Mouse (Mus musculus): ENCODE data around the gene Sv2c. TPM values are rescaled to one million over a fixed set of nuclear protein-coding genes. Genes with fewer than 3 reads are reported as not detected.

Gene Sv2c
- polyA plus RNA-seq, 1 experiment from 2014 or later, result 26.8 TPM

DNA sequence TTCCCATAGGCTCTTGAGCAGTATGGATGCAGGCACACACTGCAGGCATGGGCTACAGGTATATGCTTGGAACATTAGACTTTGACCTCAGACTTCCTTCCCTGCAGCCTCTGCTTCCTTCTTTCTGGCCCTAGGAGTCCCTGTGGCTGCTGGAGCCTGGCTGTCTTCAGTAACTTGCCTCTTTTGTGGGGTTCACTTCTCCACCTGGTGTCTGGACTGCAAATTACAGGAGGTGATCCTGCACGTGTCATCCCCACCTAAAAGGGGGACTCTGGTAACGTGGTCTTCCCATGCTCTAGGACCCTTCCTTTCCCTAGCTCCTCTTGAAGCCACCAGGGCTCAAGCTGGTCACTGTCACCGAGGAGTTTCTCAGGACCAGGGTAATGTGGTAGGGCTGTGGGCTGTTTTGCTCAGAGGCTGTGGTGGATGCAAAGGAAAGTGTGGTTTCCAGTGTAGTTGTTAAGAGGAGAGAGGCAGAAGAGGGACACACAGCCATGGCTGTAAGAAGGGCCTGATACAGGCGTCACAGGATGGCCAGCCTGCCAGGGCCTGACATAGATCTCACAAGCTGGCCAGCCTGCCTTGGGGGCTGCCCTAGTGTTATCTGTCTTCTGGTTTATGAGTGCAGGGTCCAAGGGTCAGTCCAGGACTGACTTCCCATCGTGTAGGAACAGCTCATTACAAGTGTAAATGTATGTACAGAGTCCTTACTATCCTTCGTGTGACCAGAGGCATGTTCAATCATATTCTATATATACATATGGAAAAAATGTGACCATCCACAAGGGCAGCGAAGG lies 181.1 kb downstream of the Sv2c start:
- peaks cover 6% of the 10 kb centered on the region for H3K4me1 ChIP-seq (replicated peaks)
- no peaks in the 10 kb centered on the region for H3K36me3 ChIP-seq
- H3K9me3 ChIP-seq, result no peaks in the 10 kb centered on the region
- no peak overlapping the region for H3K27ac ChIP-seq (replicated peaks)
- no peak overlapping the region for H3K4me3 ChIP-seq
- 68% methylated on average over 7 of the region's 7 CpGs for WGBS
- no peak for ATAC-seq (ENCODE audit: low read depth)
- no peak overlapping the region for H3K9ac ChIP-seq
- H3K27me3 ChIP-seq, result no peaks in the 10 kb centered on the region
- H3K4me2 ChIP-seq, result no peak overlapping the region

DNA sequence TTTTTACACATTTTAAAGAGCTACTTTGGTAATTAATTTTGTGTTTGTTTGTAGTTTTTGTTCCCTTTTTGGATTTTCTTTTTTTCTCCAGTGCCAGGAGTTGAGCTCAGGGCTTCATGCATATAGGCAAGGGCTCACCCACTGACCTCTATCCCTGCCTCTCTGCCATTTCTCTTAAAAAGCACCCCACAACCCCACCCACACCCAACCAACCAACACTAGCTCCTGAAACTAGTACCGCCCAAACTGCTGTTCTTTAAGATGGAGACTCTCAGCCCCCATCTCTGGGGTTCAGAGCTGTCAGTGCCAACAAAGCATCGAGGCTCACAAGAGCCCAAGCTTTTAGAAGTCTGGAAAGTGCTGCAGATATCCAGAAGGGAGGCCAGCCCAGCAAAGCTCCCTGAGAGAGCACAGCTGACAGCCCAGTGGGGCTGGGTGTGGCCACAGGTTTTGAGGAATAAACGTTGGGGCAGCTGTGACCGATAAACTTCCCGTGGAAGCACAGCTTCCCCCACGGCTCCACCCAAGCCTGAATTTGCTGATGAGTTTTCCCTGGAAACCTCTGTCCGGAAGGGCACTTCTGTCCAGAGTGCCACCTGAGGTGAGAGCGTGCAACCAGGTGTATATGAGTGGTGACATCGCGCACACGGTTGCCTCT lies 181.8 kb downstream of the Sv2c start:
- no peaks in the 10 kb centered on the region for H3K9me3 ChIP-seq
- H3K9ac ChIP-seq, result no peak overlapping the region
- no peak for ATAC-seq (ENCODE audit: low read depth)

DNA sequence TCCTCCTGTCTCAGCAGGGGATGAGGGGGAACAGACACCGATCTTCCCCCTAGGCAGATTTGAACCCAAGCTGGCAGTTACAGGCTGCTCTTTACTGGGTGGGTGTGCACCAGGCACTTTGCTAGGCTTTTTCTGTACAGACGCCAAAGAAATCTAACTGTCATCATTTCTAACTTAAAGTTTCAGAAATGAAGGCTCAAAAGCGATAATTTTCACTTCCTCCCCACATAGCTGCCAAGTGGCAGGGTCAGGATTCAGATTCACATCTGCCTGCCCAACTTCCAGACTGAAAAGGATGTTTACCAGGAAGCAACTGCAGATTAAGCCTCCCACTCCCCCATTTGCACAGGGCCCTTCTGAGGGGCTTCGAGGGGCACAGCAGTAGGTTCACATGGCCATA lies 183.0 kb downstream of the Sv2c start:
- WGBS, result 78% methylated on average over 4 of the region's 4 CpGs
- Histone ChIP-seq H3K4me1 (replicated peaks) (peaks cover 6% of the 10 kb centered on the region), H3K27ac (replicated peaks) (no peak overlapping the region), H3K9ac (no peak overlapping the region), H3K9me3 (no peaks in the 10 kb centered on the region), H3K36me3 (no peaks in the 10 kb centered on the region), H3K27me3 (no peaks in the 10 kb centered on the region), H3K4me3 (no peak overlapping the region), H3K4me2 (no peak overlapping the region)
- ATAC-seq (ENCODE audit: low read depth), result no peak

More for the DNA sequence above, 181.8 kb downstream of the Sv2c start:
- no peak overlapping the region for H3K27ac ChIP-seq (replicated peaks)
- H3K4me1 ChIP-seq (replicated peaks), result peaks cover 6% of the 10 kb centered on the region
- H3K4me3 ChIP-seq, result no peak overlapping the region
- H3K4me2 ChIP-seq, result no peak overlapping the region
- H3K36me3 ChIP-seq, result no peaks in the 10 kb centered on the region
- H3K27me3 ChIP-seq, result no peaks in the 10 kb centered on the region
- WGBS, result 84% methylated on average over 11 of the region's 11 CpGs

DNA sequence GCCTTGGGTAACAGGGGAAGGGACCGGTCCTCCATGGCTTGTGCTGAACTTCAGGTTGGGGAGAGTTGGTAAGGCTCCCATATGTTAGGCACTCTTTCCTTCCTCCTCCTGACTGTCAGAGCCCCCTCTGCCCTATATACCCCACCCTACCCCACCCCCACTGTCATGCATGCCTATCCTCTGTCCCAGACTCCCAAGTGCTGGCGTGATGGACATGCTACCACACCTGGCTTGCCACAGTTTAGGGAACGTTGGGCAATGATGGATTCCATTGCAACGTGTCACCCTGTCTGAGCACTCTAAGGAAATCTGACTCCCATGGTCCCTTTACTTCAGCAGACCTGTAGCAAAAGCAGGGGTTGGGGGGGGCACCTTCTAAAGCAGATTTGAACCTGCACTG lies 183.6 kb downstream of the Sv2c start:
- no peak overlapping the region for H3K27ac ChIP-seq (replicated peaks)
- H3K4me3 ChIP-seq, result no peak overlapping the region
- H3K36me3 ChIP-seq, result no peaks in the 10 kb centered on the region
- H3K9me3 ChIP-seq, result no peaks in the 10 kb centered on the region
- H3K4me2 ChIP-seq, result no peak overlapping the region
- WGBS, result 92% methylated on average over 4 of the region's 4 CpGs
- H3K27me3 ChIP-seq, result no peaks in the 10 kb centered on the region
- H3K4me1 ChIP-seq (replicated peaks), result peaks cover 5% of the 10 kb centered on the region
- no peak for ATAC-seq (ENCODE audit: low read depth)
- H3K9ac ChIP-seq, result no peak overlapping the region

DNA sequence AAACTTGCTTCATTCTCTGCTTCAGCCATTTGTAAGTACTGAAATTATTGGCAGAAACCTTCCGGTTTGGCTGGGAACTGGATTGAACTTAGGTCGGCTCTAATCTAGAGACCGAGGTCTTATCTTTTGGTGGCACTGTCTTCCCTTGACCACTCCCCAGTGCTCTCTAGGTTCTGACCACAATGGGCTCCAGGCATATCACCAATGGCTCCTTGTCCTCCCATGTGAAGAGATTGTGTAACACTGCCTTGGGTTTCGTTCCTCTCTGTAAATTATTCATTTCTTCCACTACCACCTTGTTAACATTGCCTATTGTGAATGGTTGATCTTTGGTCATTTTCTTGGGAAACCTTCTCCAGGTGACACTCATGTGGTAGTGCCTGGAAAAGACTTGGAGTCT lies 184.0 kb downstream of the Sv2c start:
- no peak for ATAC-seq (ENCODE audit: low read depth)
- Histone ChIP-seq H3K4me3 (no peak overlapping the region), H3K36me3 (no peaks in the 10 kb centered on the region), H3K27me3 (no peaks in the 10 kb centered on the region), H3K9ac (no peak overlapping the region), H3K9me3 (no peaks in the 10 kb centered on the region), H3K27ac (replicated peaks) (no peak overlapping the region), H3K4me1 (replicated peaks) (peaks cover under 1% of the 10 kb centered on the region; the same call in 1 of the 2 replicates), H3K4me2 (no peak overlapping the region)
- 96% methylated on average over 4 of the region's 4 CpGs for WGBS

DNA sequence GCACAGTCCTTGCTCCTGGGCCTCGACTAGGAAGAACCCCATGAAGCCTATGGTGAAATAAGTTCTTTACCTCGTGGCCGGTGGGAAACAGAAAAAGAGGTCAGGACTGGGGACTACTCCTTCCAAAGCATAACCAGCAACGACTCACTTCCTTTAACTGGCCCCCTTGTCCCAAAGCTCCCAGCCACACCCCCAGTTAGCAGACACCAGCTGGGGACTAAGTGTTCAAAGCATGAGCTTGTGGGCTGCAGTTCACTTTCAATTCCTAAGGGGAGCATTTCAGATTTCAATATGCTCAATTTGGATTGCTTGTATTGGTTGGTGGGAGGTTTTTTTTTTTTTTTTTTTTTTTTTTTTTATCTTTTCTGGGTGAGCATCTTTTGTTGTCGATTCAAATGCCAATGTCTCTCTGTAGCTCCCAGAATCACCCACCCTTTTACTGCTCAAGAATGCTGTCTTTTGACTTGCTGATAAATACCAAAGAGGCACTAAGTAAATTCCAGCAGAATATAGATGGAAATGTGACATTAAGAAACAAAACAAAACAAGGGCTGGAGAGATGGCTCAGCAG lies 186.4 kb downstream of the Sv2c start:
- no peak overlapping the region for H3K4me3 ChIP-seq
- 0 out of 2 replicates have a peak overlapping the region, but pooled peaks have one; percentile 33 for H3K27ac ChIP-seq (replicated peaks)
- H3K36me3 ChIP-seq, result no peaks in the 10 kb centered on the region
- no peak overlapping the region for H3K4me2 ChIP-seq
- ATAC-seq (ENCODE audit: low read depth), result no peak
- H3K4me1 ChIP-seq (replicated peaks), result no peaks in the 10 kb centered on the region
- WGBS, result 40% methylated on average over 5 of the region's 5 CpGs
- no peak overlapping the region for H3K9ac ChIP-seq
- H3K9me3 ChIP-seq, result no peaks in the 10 kb centered on the region
- no peaks in the 10 kb centered on the region for H3K27me3 ChIP-seq

DNA sequence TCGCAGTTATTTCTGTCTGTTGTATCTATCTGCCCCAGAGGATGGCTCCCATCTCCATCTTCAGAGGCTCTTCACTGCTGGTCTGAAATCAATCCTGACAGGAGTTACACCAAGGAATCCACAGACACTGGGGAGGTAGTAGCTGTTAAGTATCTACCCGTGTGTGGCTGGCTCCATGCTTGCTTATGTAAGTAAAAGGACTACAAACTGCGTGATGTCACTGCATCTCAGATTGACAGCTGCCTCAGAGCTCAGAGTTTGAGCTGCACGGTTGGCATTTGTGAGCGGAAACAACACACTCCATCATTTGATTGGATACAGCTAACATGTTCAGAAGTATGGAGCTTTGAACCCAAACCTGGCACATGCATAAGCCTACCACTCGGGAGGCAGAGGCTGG lies 187.8 kb downstream of the Sv2c start:
- no peak for ATAC-seq (ENCODE audit: low read depth)
- Histone ChIP-seq H3K36me3 (no peaks in the 10 kb centered on the region), H3K27me3 (no peaks in the 10 kb centered on the region), H3K9me3 (no peaks in the 10 kb centered on the region), H3K4me3 (no peak overlapping the region), H3K4me2 (no peak overlapping the region), H3K4me1 (replicated peaks) (no peaks in the 10 kb centered on the region), H3K9ac (no peak overlapping the region), H3K27ac (replicated peaks) (no peak overlapping the region)
- WGBS, result 89% methylated on average over 6 of the region's 6 CpGs

DNA sequence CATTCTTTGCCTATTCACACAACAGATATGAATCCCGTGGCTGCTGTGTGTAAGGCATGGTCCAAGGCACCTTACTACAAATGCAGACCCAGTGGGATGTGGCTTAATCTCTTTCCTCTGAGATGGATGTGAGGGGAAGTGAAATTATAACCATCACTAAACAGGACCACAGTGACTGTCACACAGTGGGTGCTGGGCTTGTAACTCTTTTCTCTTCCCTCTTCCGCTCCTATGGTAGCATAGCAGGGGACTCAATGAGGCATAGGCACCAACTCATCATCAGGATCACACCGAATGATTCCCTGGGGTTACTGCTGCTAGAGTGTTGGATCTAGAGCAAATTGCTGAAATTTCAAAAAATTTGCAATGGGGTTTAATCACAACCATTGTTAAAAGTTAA lies 188.5 kb downstream of the Sv2c start:
- H3K27me3 ChIP-seq, result no peaks in the 10 kb centered on the region
- no peak overlapping the region for H3K4me3 ChIP-seq
- H3K9me3 ChIP-seq, result no peaks in the 10 kb centered on the region
- H3K9ac ChIP-seq, result no peak overlapping the region
- no peaks in the 10 kb centered on the region for H3K36me3 ChIP-seq
- WGBS, result 74% methylated on average over 3 of the region's 3 CpGs
- no peak overlapping the region for H3K27ac ChIP-seq (replicated peaks)
- ATAC-seq (ENCODE audit: low read depth), result no peak
- H3K4me2 ChIP-seq, result no peak overlapping the region
- H3K4me1 ChIP-seq (replicated peaks), result no peaks in the 10 kb centered on the region

DNA sequence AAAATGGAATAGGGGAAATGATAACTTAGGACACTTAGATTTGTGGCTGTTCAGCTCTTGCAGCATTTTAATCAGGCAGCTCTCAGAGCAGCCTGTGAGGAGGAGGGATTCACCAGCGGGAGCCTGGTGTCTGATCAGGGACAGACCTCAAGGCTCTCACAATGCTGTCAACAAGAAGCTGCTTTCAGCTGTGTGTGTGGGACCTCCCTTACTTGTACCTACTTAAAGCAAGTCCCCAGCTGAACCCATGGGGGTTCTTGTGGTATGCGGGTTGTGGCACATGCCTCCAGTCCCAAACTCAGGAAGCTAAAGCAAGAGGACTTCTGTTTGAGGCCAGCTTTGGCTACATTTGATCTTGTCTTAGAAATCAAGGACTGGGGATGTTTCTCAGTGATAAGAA lies 189.8 kb downstream of the Sv2c start:
- WGBS, result 64% methylated on average over 2 of the region's 2 CpGs
- Histone ChIP-seq H3K27ac (replicated peaks) (no peak overlapping the region), H3K36me3 (no peaks in the 10 kb centered on the region), H3K4me2 (no peak overlapping the region), H3K27me3 (no peaks in the 10 kb centered on the region), H3K4me3 (no peak overlapping the region), H3K4me1 (replicated peaks) (no peaks in the 10 kb centered on the region), H3K9ac (no peak overlapping the region), H3K9me3 (no peaks in the 10 kb centered on the region)
- no peak for ATAC-seq (ENCODE audit: low read depth)

DNA sequence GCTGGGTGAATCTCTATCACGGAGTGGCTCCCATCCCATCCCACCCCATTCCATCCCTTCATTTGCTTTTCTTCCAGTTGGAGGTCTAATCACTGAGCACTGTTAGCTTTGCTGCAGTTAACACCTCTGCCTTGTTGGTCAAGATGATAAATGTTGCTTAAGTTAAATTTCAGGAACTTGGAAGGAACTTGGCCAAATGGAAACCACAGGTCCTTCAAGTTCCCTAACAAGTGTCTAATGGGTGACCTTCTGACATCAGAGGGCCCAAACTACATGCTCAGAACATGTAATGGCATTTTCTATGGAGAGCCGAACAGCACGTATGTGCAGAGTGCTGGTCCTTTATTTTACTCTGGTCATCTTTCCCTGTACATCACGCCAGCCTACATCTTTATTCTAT lies 190.5 kb downstream of the Sv2c start:
- H3K4me2 ChIP-seq, result no peak overlapping the region
- no peak overlapping the region for H3K27ac ChIP-seq (replicated peaks)
- no peak overlapping the region for H3K4me3 ChIP-seq
- H3K9me3 ChIP-seq, result no peaks in the 10 kb centered on the region
- 90% methylated on average over 4 of the region's 4 CpGs for WGBS
- ATAC-seq (ENCODE audit: low read depth), result no peak
- no peaks in the 10 kb centered on the region for H3K4me1 ChIP-seq (replicated peaks)
- H3K36me3 ChIP-seq, result no peaks in the 10 kb centered on the region
- no peaks in the 10 kb centered on the region for H3K27me3 ChIP-seq
- H3K9ac ChIP-seq, result no peak overlapping the region

DNA sequence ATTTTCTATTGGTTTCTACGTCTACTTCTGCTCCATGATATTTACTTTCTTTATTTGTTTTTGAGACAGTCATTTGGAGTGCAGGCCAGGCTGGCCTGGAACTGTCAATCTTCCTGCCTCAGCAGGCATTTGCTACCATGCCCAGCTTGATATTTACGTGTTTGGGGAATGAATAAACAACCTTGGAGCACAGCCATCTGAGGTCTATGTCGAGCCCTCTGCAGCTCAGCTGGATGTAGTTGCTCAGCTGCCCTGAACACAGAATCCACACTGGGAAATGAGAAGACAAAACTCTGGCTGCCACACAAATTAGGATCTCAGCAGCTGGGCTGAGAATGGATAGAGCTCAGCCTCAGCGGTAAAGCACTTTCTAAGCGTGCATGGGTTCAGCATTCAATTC lies 191.6 kb downstream of the Sv2c start:
- WGBS, result 53% methylated on average over 5 of the region's 5 CpGs
- no peak overlapping the region for H3K4me2 ChIP-seq
- H3K4me1 ChIP-seq (replicated peaks), result no peaks in the 10 kb centered on the region
- H3K9me3 ChIP-seq, result no peaks in the 10 kb centered on the region
- no peak overlapping the region for H3K9ac ChIP-seq
- H3K27me3 ChIP-seq, result no peaks in the 10 kb centered on the region
- no peak overlapping the region for H3K27ac ChIP-seq (replicated peaks)
- H3K36me3 ChIP-seq, result no peaks in the 10 kb centered on the region
- no peak for ATAC-seq (ENCODE audit: low read depth)
- H3K4me3 ChIP-seq, result no peak overlapping the region

DNA sequence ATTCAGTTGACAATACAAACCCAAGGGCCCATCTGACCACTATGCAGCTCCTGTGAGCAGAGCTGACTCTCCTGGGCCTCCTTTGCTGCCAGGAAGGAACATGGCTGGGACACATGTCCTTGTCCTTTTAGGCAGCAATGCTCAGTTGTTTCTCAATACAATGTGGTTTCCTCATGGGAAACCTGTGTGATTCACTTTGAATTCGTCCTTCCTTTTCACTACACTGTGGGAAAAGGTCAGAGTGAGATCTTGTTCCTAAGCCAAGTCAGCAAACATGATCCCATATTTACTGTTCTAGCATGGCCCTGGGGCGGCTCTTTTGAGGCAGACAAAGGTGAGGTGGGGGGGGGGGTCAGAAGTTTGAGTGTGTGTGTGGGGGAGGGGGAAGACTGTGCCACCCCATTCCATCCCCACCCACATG lies 208.2 kb downstream of the Sv2c start:
- Histone ChIP-seq H3K36me3 (no peaks in the 10 kb centered on the region), H3K4me1 (replicated peaks) (no peaks in the 10 kb centered on the region), H3K9ac (no peak overlapping the region), H3K4me2 (no peak overlapping the region), H3K27me3 (no peaks in the 10 kb centered on the region), H3K27ac (replicated peaks) (no peak overlapping the region), H3K9me3 (peaks cover 13% of the 10 kb centered on the region; the same call in 1 of the 2 replicates), H3K4me3 (no peak overlapping the region)
- no peak for ATAC-seq (ENCODE audit: low read depth)
- 62% methylated on average over 2 of the region's 2 CpGs for WGBS
